Mouse (Mus musculus) cerebellum, adult 18-20 months (tissue): Measurements from ENCODE around the gene Ric8b.

ENCODE experiments used
- DNase-seq, 2 experiments: peaks; one replicate each; pipeline ENCODE4 v3.0.0; 2021

The Ric8b gene

DNA sequence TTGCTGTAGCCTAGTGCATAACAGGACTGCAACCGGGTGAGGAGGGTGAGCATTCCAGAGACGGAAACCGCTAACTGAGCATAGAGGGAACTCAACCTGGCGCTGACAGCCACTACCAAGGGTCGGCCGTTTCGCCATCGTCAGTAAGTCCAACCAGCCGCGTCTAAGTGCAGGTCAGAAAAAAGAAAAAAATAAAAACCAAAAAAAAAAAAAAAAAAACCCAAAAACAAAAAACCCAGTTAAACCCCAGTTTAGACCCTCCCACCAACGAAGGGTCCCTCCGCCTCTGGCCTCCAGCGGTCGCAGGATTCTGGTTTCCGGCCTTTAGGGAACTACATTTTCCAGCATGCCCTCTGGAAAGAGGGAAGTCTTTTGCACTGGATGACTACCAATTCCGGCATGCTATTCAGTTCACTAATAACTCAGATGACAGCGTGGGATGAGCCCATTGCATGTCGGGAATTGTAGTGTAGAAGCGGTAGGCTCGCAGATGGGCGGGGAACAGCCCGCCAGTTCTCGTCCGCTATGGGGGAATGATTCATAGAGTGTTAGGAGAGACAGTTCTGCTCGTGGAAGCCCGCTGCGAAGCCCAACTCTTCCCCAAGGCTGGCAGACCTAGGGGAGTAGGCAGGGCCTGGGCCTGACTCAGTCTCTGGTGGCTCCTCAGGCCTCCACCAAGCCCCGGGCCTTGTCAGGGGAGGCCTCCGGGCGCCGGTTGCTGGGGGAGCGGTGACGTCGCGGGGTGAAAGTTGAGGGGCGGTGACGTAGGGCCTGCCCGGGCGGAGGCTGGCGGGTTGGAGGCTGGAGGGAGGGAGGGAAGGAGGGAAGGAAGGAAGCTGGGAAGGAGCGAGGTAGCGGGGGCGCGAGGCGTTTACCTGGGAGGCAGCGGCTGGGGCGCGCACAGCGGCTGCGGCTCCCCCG lies at the start of gene Ric8b:
TSS of gene Ric8b (plus strand) at position 807 of the 921 bp plus-strand sequence.
- DNase-seq, result peak; percentile 98

DNA sequence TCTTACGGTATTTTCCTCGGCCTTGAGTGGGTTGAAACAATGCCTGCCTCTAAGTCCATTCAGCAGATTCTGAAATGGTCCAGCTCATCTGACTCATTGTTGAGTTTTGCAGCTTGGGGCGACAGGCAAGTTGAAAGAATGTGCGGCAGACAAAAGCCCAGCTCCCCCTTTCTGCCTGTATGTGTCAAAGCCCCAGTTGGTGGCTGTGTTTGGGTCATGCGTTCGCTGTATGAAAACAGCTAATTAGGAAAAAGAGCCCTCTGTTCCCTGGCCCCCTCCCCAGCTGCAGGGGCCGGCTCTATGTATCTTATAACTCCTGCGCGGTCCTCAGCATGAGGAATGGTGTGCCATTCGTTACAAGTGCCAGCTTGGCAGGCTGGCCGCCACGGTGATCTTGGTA lies 46.1 kb upstream of the Ric8b start:
- no peak for DNase-seq

DNA sequence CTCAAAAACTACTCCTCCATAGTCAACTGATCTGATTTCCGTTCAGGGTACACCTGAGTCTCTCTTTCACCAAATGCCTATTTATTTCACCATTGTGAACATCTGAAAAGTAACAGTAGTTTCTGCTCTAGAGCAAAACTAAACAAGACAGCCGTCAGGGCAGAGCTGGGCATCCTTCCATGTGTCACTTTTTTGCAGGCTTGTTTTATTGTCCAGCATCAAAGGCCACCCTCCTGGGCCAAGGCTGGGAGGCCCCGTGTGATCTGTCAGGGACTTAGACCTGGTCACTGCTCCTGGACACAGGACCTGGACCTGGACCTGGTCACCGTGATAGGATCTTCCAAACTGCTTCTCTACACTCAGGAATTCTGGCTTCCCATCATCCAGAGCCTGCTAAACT lies 45.5 kb upstream of the Ric8b start:
- DNase-seq, result no peak

- DNase-seq, result no peak
Observed at GRCm38 (mm10) chr10:84879823-84880571, 37.4 kb upstream of the Ric8b start.

GRCm38 (mm10) chr10:84882528-84882927 lies 34.9 kb upstream of the Ric8b start:
- no peak for DNase-seq

GRCm38 (mm10) chr10:84885341-84885884 lies 32.0 kb upstream of the Ric8b start:
- no peak for DNase-seq

- DNase-seq, result no peak
Observed at GRCm38 (mm10) chr10:84886221-84886627, 31.2 kb upstream of the Ric8b start.

DNA sequence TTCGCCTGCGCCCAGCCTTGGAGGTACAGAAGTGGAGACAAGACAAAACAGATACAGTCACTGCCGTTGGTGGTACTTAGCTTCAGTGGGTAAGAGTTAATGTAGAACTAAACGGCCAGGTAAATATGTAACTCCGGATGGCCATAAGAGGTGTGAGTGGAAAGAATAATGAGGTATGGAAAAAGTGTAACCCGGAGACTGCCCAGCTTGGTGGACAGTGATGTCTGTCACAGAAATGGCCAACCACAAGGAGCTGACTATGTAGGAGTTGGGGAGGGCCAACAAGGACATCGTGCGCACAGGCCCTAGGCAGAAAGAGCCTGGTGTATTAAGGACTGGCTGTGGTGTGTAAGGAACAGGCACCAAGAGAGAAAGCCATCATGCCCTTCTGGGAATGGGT lies 30.6 kb upstream of the Ric8b start:
- no peak for DNase-seq

- DNase-seq, result no peak
Observed at GRCm38 (mm10) chr10:84889096-84889846, 28.1 kb upstream of the Ric8b start.

- no peak for DNase-seq
Observed at GRCm38 (mm10) chr10:84895810-84896358, 21.5 kb upstream of the Ric8b start.

GRCm38 (mm10) chr10:84896941-84897930 lies 20.2 kb upstream of the Ric8b start:
- DNase-seq, result no peak

DNA sequence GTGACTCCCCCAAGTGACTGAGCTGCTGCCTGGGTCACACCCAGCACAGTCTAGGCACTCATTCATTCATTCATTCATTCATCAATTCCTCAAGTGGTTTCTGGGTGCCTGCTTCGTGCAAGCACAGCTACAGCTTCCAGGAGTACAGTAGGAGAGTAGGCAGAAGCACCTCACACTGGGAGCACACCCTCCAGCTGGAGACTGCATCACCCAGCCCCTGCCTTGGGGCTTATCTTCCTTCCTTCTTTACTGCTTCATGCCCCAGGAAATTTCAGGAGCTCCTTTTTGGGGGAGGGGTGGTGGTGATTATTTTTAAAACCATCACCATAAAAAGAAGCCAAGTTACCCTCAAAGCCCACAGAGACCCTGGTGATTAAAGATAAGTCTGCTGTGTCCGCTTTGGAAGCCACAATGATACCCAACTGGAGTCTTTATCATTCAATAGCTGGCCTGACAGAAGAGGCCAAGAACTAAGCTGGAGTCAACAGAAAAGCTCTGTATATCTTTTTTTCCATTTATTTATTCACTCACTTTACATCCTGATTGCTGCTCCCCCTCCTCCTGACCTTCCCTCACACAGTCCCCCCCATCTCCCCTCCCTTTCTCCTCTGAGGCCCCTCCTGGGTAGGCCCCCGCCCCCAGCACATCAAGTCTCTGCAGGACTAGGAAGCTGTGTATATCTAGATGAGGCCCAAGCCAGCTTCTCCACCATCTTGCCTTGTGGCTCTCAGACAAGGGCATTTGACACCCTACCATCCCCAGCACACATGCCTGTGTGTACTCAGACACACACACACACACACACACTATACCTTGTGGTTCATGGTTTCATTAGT lies 19.1 kb upstream of the Ric8b start:
- no peak for DNase-seq

GRCm38 (mm10) chr10:84901676-84902075 lies 15.7 kb upstream of the Ric8b start:
- DNase-seq, result no peak

- no peak for DNase-seq
Observed at GRCm38 (mm10) chr10:84902213-84902612, 15.2 kb upstream of the Ric8b start.

- no peak for DNase-seq
Observed at GRCm38 (mm10) chr10:84903307-84903706, 14.1 kb upstream of the Ric8b start.

DNA sequence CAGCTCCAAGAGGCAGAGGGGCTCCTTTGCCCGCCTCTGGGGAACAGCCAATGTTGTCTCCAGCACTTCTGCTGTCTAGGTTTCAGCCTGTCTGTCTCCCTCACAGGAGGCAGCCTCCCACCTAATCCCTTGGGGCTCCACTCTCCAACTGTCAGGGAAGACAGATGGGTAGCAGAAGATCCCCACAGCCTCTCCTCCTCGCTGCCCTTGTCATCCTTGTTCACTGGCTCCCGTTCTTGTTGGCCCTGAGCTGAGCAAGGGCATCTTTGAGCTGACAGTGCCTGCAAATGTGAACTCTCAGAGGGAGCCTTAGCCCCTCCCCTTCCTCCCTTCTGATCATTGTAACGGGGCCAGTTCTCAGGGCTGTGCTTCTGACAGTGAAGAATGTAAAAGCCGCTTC lies 13.7 kb upstream of the Ric8b start:
- peak in 1 of 2 experiments; percentile 13 for DNase-seq

DNA sequence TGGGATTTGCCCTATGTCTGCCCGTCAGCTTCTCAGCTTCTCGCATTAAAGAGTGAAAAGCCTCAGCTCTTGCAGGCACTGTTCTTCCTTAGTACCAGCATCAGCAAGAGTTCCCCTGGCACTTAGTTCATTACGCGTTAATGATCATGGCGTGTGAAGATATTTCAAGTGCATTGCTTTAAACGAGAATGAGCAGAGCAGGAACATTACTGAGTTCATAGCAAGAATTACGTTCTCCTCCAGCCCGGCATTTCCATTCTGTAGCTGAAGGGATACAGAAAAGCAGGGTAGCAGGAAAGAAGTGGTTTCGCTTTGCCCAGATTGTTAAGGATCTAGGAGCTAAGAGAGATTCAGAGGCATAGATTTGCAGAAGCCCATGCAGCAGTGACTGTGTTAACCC lies 10.5 kb upstream of the Ric8b start:
- no peak for DNase-seq

DNA sequence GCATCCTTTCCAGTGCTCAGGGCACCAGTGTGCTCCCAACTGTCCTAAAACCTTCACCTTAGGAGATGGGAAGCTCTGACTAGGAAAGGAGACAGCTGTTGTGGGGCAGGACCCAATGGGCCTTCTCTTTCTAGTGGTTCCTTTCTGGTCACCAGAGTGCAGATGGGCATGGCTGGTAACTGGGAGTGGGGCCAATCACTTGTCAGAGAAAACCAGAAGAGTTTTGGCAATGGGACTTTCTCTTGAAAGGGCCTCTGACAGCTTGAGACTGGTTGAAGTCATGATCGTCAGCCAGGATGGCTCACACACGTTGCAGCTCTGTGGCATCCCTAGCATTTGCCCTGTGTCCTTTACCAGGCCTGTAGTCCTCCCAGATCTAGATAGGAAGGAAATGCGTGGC lies 9.4 kb upstream of the Ric8b start:
- DNase-seq, result no peak

- no peak for DNase-seq
Observed at GRCm38 (mm10) chr10:84908471-84908870, 8.9 kb upstream of the Ric8b start.
